Mouse (Mus musculus) embryonic facial prominence, embryonic 12.5 days (tissue): Measurements from ENCODE around the gene Tbc1d14. TPM values are rescaled to one million over a fixed set of nuclear protein-coding genes. Genes with fewer than 3 reads are reported as not detected.

ENCODE experiments used
- ATAC-seq: fragments of 200-750 bp; cut with Nextera tagmentation; 2 replicates; pipeline ENCODE4 v1.8.0; 2017; ENCODE audit not compliant: insufficient number of reproducible peaks, insufficient read depth, low FRiP score, low TSS enrichment
- H3K27ac ChIP-seq: fragments of 300-500 bp; sonication (generic); 2 replicates; pipeline ENCODE4 v1.5.1; 2016; ENCODE audit warnings: mild to moderate bottlenecking
- H3K27me3 ChIP-seq: fragments of 300-500 bp; sonication (generic); 2 replicates; pipeline ENCODE4 v1.6.1; 2016; ENCODE audit warnings: mild to moderate bottlenecking, moderate library complexity
- H3K36me3 ChIP-seq: fragments of 300-500 bp; sonication (generic); 2 replicates; pipeline ENCODE4 v1.6.1; 2016; ENCODE audit warnings: mild to moderate bottlenecking
- H3K4me1 ChIP-seq: fragments of 300-500 bp; sonication (generic); 2 replicates; pipeline ENCODE4 v1.6.1; 2016
- H3K4me2 ChIP-seq: fragments of 300-500 bp; sonication (generic); replicated peaks from 2 replicates; pipeline ENCODE4 v1.6.1; 2016; ENCODE audit warnings: mild to moderate bottlenecking, moderate library complexity
- H3K4me3 ChIP-seq: fragments of 300-500 bp; sonication (generic); 2 replicates; pipeline ENCODE4 v1.5.1; 2016; ENCODE audit warnings: mild to moderate bottlenecking
- H3K9ac ChIP-seq: fragments of 300-500 bp; sonication (generic); 2 replicates; pipeline ENCODE4 v1.6.1; 2016; ENCODE audit warnings: mild to moderate bottlenecking, moderate library complexity
- H3K9me3 ChIP-seq: fragments of 300-500 bp; sonication (generic); 2 replicates; pipeline ENCODE4 v1.6.1; 2016; ENCODE audit warnings: mild to moderate bottlenecking, moderate library complexity
- WGBS: fragments of 180-500 bp; shearing (Covaris S2); methylation state at CpG from one replicate; pipeline ENCODE4 v1.1.7; 2016; 5-methylcytosine and 5-hydroxymethylcytosine counted together
- polyA plus RNA-seq: library from polyadenylated mRNA; unstranded; fragments of >200 nt; fragmentation: Nextera tagmentation; extraction: Ambion mirVana; gene quantifications from 2 replicates; pipeline ENCODE4 v1.2.1, GENCODE M21; 2016

The Tbc1d14 gene
- polyA plus RNA-seq, 1 experiment from 2014 or later = 44.5 TPM

- Histone ChIP-seq H3K4me2 (no peak overlapping the region), H3K36me3 (peaks cover 9% of the 10 kb centered on the region; the same call in 1 of the 2 replicates), H3K4me3 (no peak overlapping the region), H3K9ac (no peak overlapping the region), H3K4me1 (peaks cover 14% of the 10 kb centered on the region), H3K9me3 (no peaks in the 10 kb centered on the region), H3K27ac (no peak overlapping the region), H3K27me3 (no peaks in the 10 kb centered on the region)
- ATAC-seq = no peak
- 87% methylated on average over 2 of the region's 2 CpGs for WGBS
Measured at GRCm38 (mm10) chr5:36526921-36527320, 66.2 kb downstream of the Tbc1d14 start.

- no peaks in the 10 kb centered on the region for H3K27me3 ChIP-seq
- H3K9ac ChIP-seq = no peak overlapping the region
- peaks cover 14% of the 10 kb centered on the region for H3K4me1 ChIP-seq
- no peak for ATAC-seq
- WGBS = 77% methylated on average over 5 of the region's 5 CpGs
- H3K9me3 ChIP-seq = no peaks in the 10 kb centered on the region
- H3K27ac ChIP-seq = no peak overlapping the region
- no peak overlapping the region for H3K4me2 ChIP-seq
- peaks cover 16% of the 10 kb centered on the region for H3K36me3 ChIP-seq
- no peak overlapping the region for H3K4me3 ChIP-seq
Measured at GRCm38 (mm10) chr5:36526274-36526673, 66.8 kb downstream of the Tbc1d14 start.

- 80% methylated on average over 2 of the region's 2 CpGs for WGBS
- no peak overlapping the region for H3K4me2 ChIP-seq
- no peaks in the 10 kb centered on the region for H3K9me3 ChIP-seq
- H3K36me3 ChIP-seq = peaks cover 25% of the 10 kb centered on the region
- no peak overlapping the region for H3K27ac ChIP-seq
- H3K4me1 ChIP-seq = peaks cover 14% of the 10 kb centered on the region
- H3K9ac ChIP-seq = no peak overlapping the region
- no peak overlapping the region for H3K4me3 ChIP-seq
- no peak for ATAC-seq
- H3K27me3 ChIP-seq = no peaks in the 10 kb centered on the region
Measured at GRCm38 (mm10) chr5:36525216-36525615, 67.9 kb downstream of the Tbc1d14 start.

- no peak overlapping the region for H3K27ac ChIP-seq
- H3K4me1 ChIP-seq = no peaks in the 10 kb centered on the region
- 87% methylated on average over 5 of the region's 5 CpGs for WGBS
- H3K9ac ChIP-seq = no peak overlapping the region
- no peaks in the 10 kb centered on the region for H3K9me3 ChIP-seq
- ATAC-seq = no peak
- no peak overlapping the region for H3K4me3 ChIP-seq
- no peaks in the 10 kb centered on the region for H3K27me3 ChIP-seq
- H3K36me3 ChIP-seq = peaks cover 45% of the 10 kb centered on the region
- no peak overlapping the region for H3K4me2 ChIP-seq
Measured at GRCm38 (mm10) chr5:36523219-36523703, 69.8 kb downstream of the Tbc1d14 start.

GRCm38 (mm10) chr5:36522782-36523181, 70.3 kb downstream of the Tbc1d14 start:
- Histone ChIP-seq H3K4me1 (no peaks in the 10 kb centered on the region), H3K27me3 (no peaks in the 10 kb centered on the region), H3K27ac (no peak overlapping the region), H3K4me2 (no peak overlapping the region), H3K9ac (no peak overlapping the region), H3K9me3 (no peaks in the 10 kb centered on the region), H3K4me3 (no peak overlapping the region), H3K36me3 (peaks cover 50% of the 10 kb centered on the region)
- ATAC-seq = no peak
- WGBS = 85% methylated on average over 2 of the region's 2 CpGs

- Histone ChIP-seq H3K36me3 (peaks cover 73% of the 10 kb centered on the region), H3K9ac (no peak overlapping the region), H3K4me2 (no peak overlapping the region), H3K27ac (no peak overlapping the region), H3K9me3 (no peaks in the 10 kb centered on the region), H3K27me3 (no peaks in the 10 kb centered on the region), H3K4me1 (no peaks in the 10 kb centered on the region), H3K4me3 (no peak overlapping the region)
- no peak for ATAC-seq
- WGBS = 88% methylated on average over 3 of the region's 3 CpGs
Measured at GRCm38 (mm10) chr5:36519751-36520150, 73.3 kb downstream of the Tbc1d14 start.

- no peak for ATAC-seq
- no peak overlapping the region for H3K27ac ChIP-seq
Measured at GRCm38 (mm10) chr5:36517596-36517995, 75.5 kb downstream of the Tbc1d14 start.

GRCm38 (mm10) chr5:36515558-36515957, 77.5 kb downstream of the Tbc1d14 start:
- H3K4me2 ChIP-seq = no peak overlapping the region
- no peaks in the 10 kb centered on the region for H3K9me3 ChIP-seq
- no peak overlapping the region for H3K4me3 ChIP-seq
- 88% methylated on average over 5 of the region's 5 CpGs for WGBS
- H3K27ac ChIP-seq = no peak overlapping the region
- no peak overlapping the region for H3K9ac ChIP-seq
- peaks cover 76% of the 10 kb centered on the region for H3K36me3 ChIP-seq
- H3K4me1 ChIP-seq = no peaks in the 10 kb centered on the region
- H3K27me3 ChIP-seq = no peaks in the 10 kb centered on the region
- ATAC-seq = no peak

More at GRCm38 (mm10) chr5:36517596-36517995, 75.5 kb downstream of the Tbc1d14 start:
- peaks cover 78% of the 10 kb centered on the region for H3K36me3 ChIP-seq
- WGBS = 69% methylated on average over 3 of the region's 3 CpGs
- H3K4me1 ChIP-seq = no peaks in the 10 kb centered on the region
- no peaks in the 10 kb centered on the region for H3K9me3 ChIP-seq
- H3K27me3 ChIP-seq = no peaks in the 10 kb centered on the region
- no peak overlapping the region for H3K4me2 ChIP-seq
- no peak overlapping the region for H3K4me3 ChIP-seq
- no peak overlapping the region for H3K9ac ChIP-seq

- Histone ChIP-seq H3K36me3 (peaks cover 76% of the 10 kb centered on the region), H3K4me3 (no peak overlapping the region), H3K9ac (no peak overlapping the region), H3K4me2 (no peak overlapping the region), H3K27me3 (no peaks in the 10 kb centered on the region), H3K4me1 (no peaks in the 10 kb centered on the region), H3K9me3 (no peaks in the 10 kb centered on the region), H3K27ac (no peak overlapping the region)
- WGBS = 89% methylated on average over 1 of the region's 1 CpGs
- no peak for ATAC-seq
Measured at GRCm38 (mm10) chr5:36515126-36515525, 78.0 kb downstream of the Tbc1d14 start.

GRCm38 (mm10) chr5:36510956-36511355, 82.1 kb downstream of the Tbc1d14 start:
- no peak for ATAC-seq
- Histone ChIP-seq H3K27me3 (no peaks in the 10 kb centered on the region), H3K36me3 (peaks cover 53% of the 10 kb centered on the region), H3K4me1 (no peaks in the 10 kb centered on the region), H3K4me3 (no peak overlapping the region), H3K27ac (no peak overlapping the region), H3K4me2 (no peak overlapping the region), H3K9ac (no peak overlapping the region), H3K9me3 (no peaks in the 10 kb centered on the region)
- WGBS = 98% methylated on average over 2 of the region's 2 CpGs

GRCm38 (mm10) chr5:36508351-36508750, 84.7 kb downstream of the Tbc1d14 start:
- H3K9ac ChIP-seq = no peak overlapping the region
- peaks cover 62% of the 10 kb centered on the region for H3K36me3 ChIP-seq
- H3K27ac ChIP-seq = no peak overlapping the region
- no peaks in the 10 kb centered on the region for H3K9me3 ChIP-seq
- H3K27me3 ChIP-seq = no peaks in the 10 kb centered on the region
- no peak overlapping the region for H3K4me2 ChIP-seq
- no peaks in the 10 kb centered on the region for H3K4me1 ChIP-seq
- no peak overlapping the region for H3K4me3 ChIP-seq
- ATAC-seq = no peak
- 91% methylated on average over 10 of the region's 10 CpGs for WGBS

- no peak overlapping the region for H3K27ac ChIP-seq
- no peaks in the 10 kb centered on the region for H3K9me3 ChIP-seq
- no peak overlapping the region for H3K4me3 ChIP-seq
- H3K4me2 ChIP-seq = no peak overlapping the region
- H3K4me1 ChIP-seq = no peaks in the 10 kb centered on the region
- no peak for ATAC-seq
- 81% methylated on average over 5 of the region's 5 CpGs for WGBS
- peaks cover 62% of the 10 kb centered on the region for H3K36me3 ChIP-seq
- H3K9ac ChIP-seq = no peak overlapping the region
- no peaks in the 10 kb centered on the region for H3K27me3 ChIP-seq
Measured at GRCm38 (mm10) chr5:36505643-36506042, 87.4 kb downstream of the Tbc1d14 start.

- peaks cover 62% of the 10 kb centered on the region for H3K36me3 ChIP-seq
Measured at GRCm38 (mm10) chr5:36505235-36505634, 87.8 kb downstream of the Tbc1d14 start.

More at GRCm38 (mm10) chr5:36505235-36505634, 87.8 kb downstream of the Tbc1d14 start:
- Histone ChIP-seq H3K27me3 (no peaks in the 10 kb centered on the region), H3K9me3 (no peaks in the 10 kb centered on the region), H3K4me3 (no peak overlapping the region), H3K4me2 (no peak overlapping the region), H3K4me1 (no peaks in the 10 kb centered on the region), H3K9ac (no peak overlapping the region), H3K27ac (no peak overlapping the region)
- 89% methylated on average over 7 of the region's 7 CpGs for WGBS
- ATAC-seq = no peak
